Mouse (Mus musculus): ENCODE data around the gene Csmd2. TPM values are rescaled to one million over a fixed set of nuclear protein-coding genes. Genes with fewer than 3 reads are reported as not detected.

Gene Csmd2
- polyA plus RNA-seq, 1 experiment from 2014 or later, result 0.15 TPM

GRCm38 (mm10) chr4:128269261-128269875 is 281.7 kb downstream of the Csmd2 start:
- Histone ChIP-seq H3K27ac (no peak overlapping the region), H3K27me3 (replicated peaks) (no peaks in the 10 kb centered on the region), H3K4me1 (replicated peaks) (peaks cover 11% of the 10 kb centered on the region; the same call in 1 of the 2 replicates), H3K9me3 (no peaks in the 10 kb centered on the region), H3K4me3 (replicated peaks) (no peak overlapping the region), H3K36me3 (no peaks in the 10 kb centered on the region), H3K4me2 (replicated peaks) (no peak overlapping the region), H3K9ac (no peak overlapping the region)
- WGBS, result 74% methylated on average over 9 of the region's 9 CpGs
- peak; percentile 36; the same call in 1 of the 2 replicates for ATAC-seq

- no peaks in the 10 kb centered on the region for H3K27me3 ChIP-seq (replicated peaks)
- no peak overlapping the region for H3K4me3 ChIP-seq (replicated peaks)
- H3K4me2 ChIP-seq (replicated peaks), result 0 out of 2 replicates have a peak overlapping the region, but pooled peaks have one; percentile 4
- ATAC-seq, result no peak
- H3K4me1 ChIP-seq (replicated peaks), result peaks cover 11% of the 10 kb centered on the region; the same call in 1 of the 2 replicates
- WGBS, result 46% methylated on average over 10 of the region's 10 CpGs
- peak overlapping the region; percentile 40; the same call in 1 of the 2 replicates for H3K27ac ChIP-seq
- H3K9ac ChIP-seq, result no peak overlapping the region
- H3K36me3 ChIP-seq, result no peaks in the 10 kb centered on the region
- H3K9me3 ChIP-seq, result no peaks in the 10 kb centered on the region
Measured at GRCm38 (mm10) chr4:128270177-128270576, 282.5 kb downstream of the Csmd2 start.

- 0 out of 2 replicates have a peak overlapping the region, but pooled peaks have one; percentile 4 for H3K4me2 ChIP-seq (replicated peaks)
- peaks cover 11% of the 10 kb centered on the region; the same call in 1 of the 2 replicates for H3K4me1 ChIP-seq (replicated peaks)
- no peak overlapping the region for H3K4me3 ChIP-seq (replicated peaks)
- H3K9me3 ChIP-seq, result no peaks in the 10 kb centered on the region
- H3K27ac ChIP-seq, result peak overlapping the region; percentile 40; the same call in 1 of the 2 replicates
- whole genome bisulfite sequencing, result 38% methylated on average over 19 of the region's 19 CpGs
- peak; percentile 71 for ATAC-seq
- H3K9ac ChIP-seq, result no peak overlapping the region
- no peaks in the 10 kb centered on the region for H3K36me3 ChIP-seq
- H3K27me3 ChIP-seq (replicated peaks), result no peaks in the 10 kb centered on the region
Measured at GRCm38 (mm10) chr4:128270931-128271330, 283.3 kb downstream of the Csmd2 start.

GRCm38 (mm10) chr4:128272501-128272900 is 284.8 kb downstream of the Csmd2 start:
- no peak overlapping the region for H3K27ac ChIP-seq
- 72% methylated on average over 6 of the region's 6 CpGs for WGBS
- H3K9ac ChIP-seq, result no peak overlapping the region
- H3K27me3 ChIP-seq (replicated peaks), result 0 out of 2 replicates have a peak, but pooled peaks cover 3% of the 10 kb centered on the region
- no peak overlapping the region for H3K4me2 ChIP-seq (replicated peaks)
- H3K9me3 ChIP-seq, result no peaks in the 10 kb centered on the region
- no peaks in the 10 kb centered on the region for H3K36me3 ChIP-seq
- H3K4me3 ChIP-seq (replicated peaks), result no peak overlapping the region
- ATAC-seq, result no peak
- H3K4me1 ChIP-seq (replicated peaks), result peaks cover 11% of the 10 kb centered on the region; the same call in 1 of the 2 replicates

- H3K9me3 ChIP-seq, result no peaks in the 10 kb centered on the region
- H3K9ac ChIP-seq, result no peak overlapping the region
- 0 out of 2 replicates have a peak, but pooled peaks cover 3% of the 10 kb centered on the region for H3K27me3 ChIP-seq (replicated peaks)
- 55% methylated on average over 11 of the region's 11 CpGs for WGBS
- no peak overlapping the region for H3K4me3 ChIP-seq (replicated peaks)
- no peak overlapping the region for H3K4me2 ChIP-seq (replicated peaks)
- no peak for ATAC-seq
- H3K27ac ChIP-seq, result no peak overlapping the region
- no peaks in the 10 kb centered on the region for H3K36me3 ChIP-seq
- H3K4me1 ChIP-seq (replicated peaks), result peaks cover 11% of the 10 kb centered on the region; the same call in 1 of the 2 replicates
Measured at GRCm38 (mm10) chr4:128273146-128273545, 285.5 kb downstream of the Csmd2 start.

- Histone ChIP-seq H3K9me3 (no peaks in the 10 kb centered on the region), H3K27ac (no peak overlapping the region), H3K9ac (no peak overlapping the region), H3K4me2 (replicated peaks) (no peak overlapping the region), H3K27me3 (replicated peaks) (0 out of 2 replicates have a peak, but pooled peaks cover 3% of the 10 kb centered on the region), H3K4me3 (replicated peaks) (no peak overlapping the region), H3K36me3 (no peaks in the 10 kb centered on the region), H3K4me1 (replicated peaks) (peaks cover 8% of the 10 kb centered on the region; the same call in 1 of the 2 replicates)
- no peak for ATAC-seq
- WGBS, result 83% methylated on average over 5 of the region's 5 CpGs
Measured at GRCm38 (mm10) chr4:128275116-128275515, 287.5 kb downstream of the Csmd2 start.

- H3K9ac ChIP-seq, result no peak overlapping the region
- 0 out of 2 replicates have a peak, but pooled peaks cover 8% of the 10 kb centered on the region for H3K4me1 ChIP-seq (replicated peaks)
- H3K9me3 ChIP-seq, result no peaks in the 10 kb centered on the region
- no peak for ATAC-seq
- H3K36me3 ChIP-seq, result no peaks in the 10 kb centered on the region
- H3K27me3 ChIP-seq (replicated peaks), result 0 out of 2 replicates have a peak, but pooled peaks cover 3% of the 10 kb centered on the region
- no peak overlapping the region for H3K27ac ChIP-seq
- no peak overlapping the region for H3K4me3 ChIP-seq (replicated peaks)
- no peak overlapping the region for H3K4me2 ChIP-seq (replicated peaks)
- WGBS, result 85% methylated on average over 6 of the region's 6 CpGs
Measured at GRCm38 (mm10) chr4:128275586-128275985, 287.9 kb downstream of the Csmd2 start.

GRCm38 (mm10) chr4:128285009-128285408 is 297.4 kb downstream of the Csmd2 start:
- Histone ChIP-seq H3K9ac (no peak overlapping the region), H3K36me3 (no peaks in the 10 kb centered on the region), H3K4me1 (replicated peaks) (no peaks in the 10 kb centered on the region), H3K27me3 (replicated peaks) (no peaks in the 10 kb centered on the region), H3K27ac (no peak overlapping the region), H3K4me2 (replicated peaks) (no peak overlapping the region), H3K9me3 (no peaks in the 10 kb centered on the region), H3K4me3 (replicated peaks) (no peak overlapping the region)
- no peak for ATAC-seq
- 81% methylated on average over 1 of the region's 1 CpGs for WGBS

- Histone ChIP-seq H3K36me3 (no peaks in the 10 kb centered on the region), H3K9ac (no peak overlapping the region), H3K27ac (no peak overlapping the region), H3K9me3 (no peaks in the 10 kb centered on the region), H3K4me2 (replicated peaks) (no peak overlapping the region), H3K4me1 (replicated peaks) (no peaks in the 10 kb centered on the region), H3K4me3 (replicated peaks) (no peak overlapping the region), H3K27me3 (replicated peaks) (no peaks in the 10 kb centered on the region)
- WGBS, result 71% methylated on average over 7 of the region's 7 CpGs
- ATAC-seq, result no peak
Measured at GRCm38 (mm10) chr4:128288095-128288494, 300.4 kb downstream of the Csmd2 start.

- H3K36me3 ChIP-seq, result no peaks in the 10 kb centered on the region
- H3K4me1 ChIP-seq (replicated peaks), result no peaks in the 10 kb centered on the region
- 74% methylated on average over 8 of the region's 8 CpGs for WGBS
- H3K27ac ChIP-seq, result no peak overlapping the region
- H3K9me3 ChIP-seq, result no peaks in the 10 kb centered on the region
- H3K4me3 ChIP-seq (replicated peaks), result no peak overlapping the region
- H3K4me2 ChIP-seq (replicated peaks), result no peak overlapping the region
- H3K9ac ChIP-seq, result no peak overlapping the region
- no peaks in the 10 kb centered on the region for H3K27me3 ChIP-seq (replicated peaks)
- no peak for ATAC-seq
Measured at GRCm38 (mm10) chr4:128304049-128304448, 316.4 kb downstream of the Csmd2 start.

GRCm38 (mm10) chr4:128306011-128306410 is 318.4 kb downstream of the Csmd2 start:
- 91% methylated on average over 8 of the region's 8 CpGs for WGBS
- Histone ChIP-seq H3K4me1 (replicated peaks) (no peaks in the 10 kb centered on the region), H3K4me2 (replicated peaks) (no peak overlapping the region), H3K9me3 (no peaks in the 10 kb centered on the region), H3K27me3 (replicated peaks) (no peaks in the 10 kb centered on the region), H3K9ac (no peak overlapping the region), H3K27ac (no peak overlapping the region), H3K4me3 (replicated peaks) (no peak overlapping the region), H3K36me3 (no peaks in the 10 kb centered on the region)
- no peak for ATAC-seq

GRCm38 (mm10) chr4:128315328-128315727 is 327.7 kb downstream of the Csmd2 start:
- H3K4me1 ChIP-seq (replicated peaks), result peaks cover 6% of the 10 kb centered on the region; the same call in 1 of the 2 replicates

GRCm38 (mm10) chr4:128317951-128318350 is 330.3 kb downstream of the Csmd2 start:
- H3K4me1 ChIP-seq (replicated peaks), result peaks cover 6% of the 10 kb centered on the region; the same call in 1 of the 2 replicates
- no peak overlapping the region for H3K27ac ChIP-seq
- H3K36me3 ChIP-seq, result no peaks in the 10 kb centered on the region
- H3K4me3 ChIP-seq (replicated peaks), result no peak overlapping the region
- no peak overlapping the region for H3K4me2 ChIP-seq (replicated peaks)
- H3K27me3 ChIP-seq (replicated peaks), result no peaks in the 10 kb centered on the region
- no peaks in the 10 kb centered on the region for H3K9me3 ChIP-seq
- H3K9ac ChIP-seq, result no peak overlapping the region
- ATAC-seq, result no peak
- 84% methylated on average over 4 of the region's 4 CpGs for WGBS

More at GRCm38 (mm10) chr4:128315328-128315727, 327.7 kb downstream of the Csmd2 start:
- no peak for ATAC-seq
- H3K36me3 ChIP-seq, result no peaks in the 10 kb centered on the region
- no peaks in the 10 kb centered on the region for H3K9me3 ChIP-seq
- no peaks in the 10 kb centered on the region for H3K27me3 ChIP-seq (replicated peaks)
- no peak overlapping the region for H3K4me3 ChIP-seq (replicated peaks)
- no peak overlapping the region for H3K27ac ChIP-seq
- no peak overlapping the region for H3K4me2 ChIP-seq (replicated peaks)
- WGBS, result 44% methylated on average over 5 of the region's 5 CpGs
- H3K9ac ChIP-seq, result no peak overlapping the region

All from intestine, embryonic 15.5 days (tissue).